Mouse (Mus musculus): ENCODE measurements around the gene Trip4. TPM values are rescaled to one million over a fixed set of nuclear protein-coding genes. Genes with fewer than 3 reads are reported as not detected.

Gene Trip4
- polyA plus RNA-seq, 1 experiment from 2014 or later: 25.5 TPM

- Histone ChIP-seq H3K4me1 (ENCODE audit: control insufficient read depth, insufficient read depth, low read length) (peaks cover 31% of the 10 kb centered on the region), H3K4me3 (ENCODE audit: low read depth, low read length) (no peak overlapping the region), H3K4me2 (ENCODE audit: low read length) (no peak overlapping the region), H3K36me3 (ENCODE audit: control insufficient read depth, insufficient read depth, low read length) (peaks cover 14% of the 10 kb centered on the region), H3K9ac (ENCODE audit: low read length) (no peak overlapping the region), H3K27ac (ENCODE audit: low read depth, low read length) (no peak overlapping the region), H3K9me3 (replicated peaks; ENCODE audit: control insufficient read depth, low read length) (no peaks in the 10 kb centered on the region), H3K27me3 (replicated peaks; ENCODE audit: control insufficient read depth, insufficient read depth, low read length) (no peaks in the 10 kb centered on the region)
- DNase-seq (ENCODE audit: low spot score): no peak
- 18% methylated on average over 7 of the region's 7 CpGs for WGBS
- ATAC-seq: no peak
Observed at GRCm38 (mm10) chr9:65794313-65794712, 114.3 kb downstream of the Trip4 start.

GRCm38 (mm10) chr9:65793506-65793905 is 115.1 kb downstream of the Trip4 start:
- H3K36me3 ChIP-seq (ENCODE audit: control insufficient read depth, insufficient read depth, low read length): peaks cover 14% of the 10 kb centered on the region
- 73% methylated on average over 3 of the region's 3 CpGs for WGBS
- H3K27ac ChIP-seq (ENCODE audit: low read depth, low read length): no peak overlapping the region
- no peak overlapping the region for H3K4me2 ChIP-seq (ENCODE audit: low read length)
- no peaks in the 10 kb centered on the region for H3K27me3 ChIP-seq (replicated peaks; ENCODE audit: control insufficient read depth, insufficient read depth, low read length)
- ATAC-seq (no peak), DNase-seq (ENCODE audit: low spot score) (no peak)
- H3K4me1 ChIP-seq (ENCODE audit: control insufficient read depth, insufficient read depth, low read length): peaks cover 31% of the 10 kb centered on the region
- H3K9ac ChIP-seq (ENCODE audit: low read length): no peak overlapping the region
- H3K9me3 ChIP-seq (replicated peaks; ENCODE audit: control insufficient read depth, low read length): no peaks in the 10 kb centered on the region
- no peak overlapping the region for H3K4me3 ChIP-seq (ENCODE audit: low read depth, low read length)

- ATAC-seq (peak; percentile 44; the same call in 1 of the 2 replicates), DNase-seq (ENCODE audit: low spot score) (peak; percentile 56)
- Histone ChIP-seq H3K27me3 (replicated peaks; ENCODE audit: control insufficient read depth, insufficient read depth, low read length) (no peaks in the 10 kb centered on the region), H3K4me3 (ENCODE audit: low read depth, low read length) (no peak overlapping the region), H3K9ac (ENCODE audit: low read length) (no peak overlapping the region), H3K4me2 (ENCODE audit: low read length) (no peak overlapping the region), H3K36me3 (ENCODE audit: control insufficient read depth, insufficient read depth, low read length) (peaks cover 14% of the 10 kb centered on the region), H3K27ac (ENCODE audit: low read depth, low read length) (no peak overlapping the region), H3K9me3 (replicated peaks; ENCODE audit: control insufficient read depth, low read length) (no peaks in the 10 kb centered on the region), H3K4me1 (ENCODE audit: control insufficient read depth, insufficient read depth, low read length) (peaks cover 31% of the 10 kb centered on the region)
- WGBS: 39% methylated on average over 3 of the region's 3 CpGs
Observed at GRCm38 (mm10) chr9:65793086-65793485, 115.5 kb downstream of the Trip4 start.

DNA sequence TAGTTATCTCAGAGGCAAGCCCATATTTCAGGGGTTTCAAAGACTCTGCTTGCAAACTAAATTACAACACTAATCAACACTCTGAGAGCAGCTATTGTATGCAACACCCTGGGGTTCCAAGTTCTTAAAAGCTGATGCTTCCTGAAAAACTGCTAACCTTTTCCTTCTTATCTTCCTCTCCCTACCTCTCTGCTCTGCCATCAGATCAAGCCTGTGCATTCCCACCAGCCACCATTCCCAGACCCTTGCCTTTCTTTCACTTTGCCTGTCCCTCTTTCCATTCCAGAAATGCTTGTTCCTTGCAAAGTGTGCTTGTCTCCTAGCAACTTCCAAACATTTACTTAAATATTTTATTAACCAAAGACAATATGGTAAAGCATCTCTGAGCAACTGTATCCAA is 116.7 kb downstream of the Trip4 start:
- no peaks in the 10 kb centered on the region for H3K9me3 ChIP-seq (replicated peaks; ENCODE audit: control insufficient read depth, low read length)
- no peak for DNase-seq (ENCODE audit: low spot score)
- peaks cover 14% of the 10 kb centered on the region for H3K36me3 ChIP-seq (ENCODE audit: control insufficient read depth, insufficient read depth, low read length)
- no peak overlapping the region for H3K9ac ChIP-seq (ENCODE audit: low read length)
- peaks cover 36% of the 10 kb centered on the region for H3K4me1 ChIP-seq (ENCODE audit: control insufficient read depth, insufficient read depth, low read length)
- H3K27ac ChIP-seq (ENCODE audit: low read depth, low read length): no peak overlapping the region; the same call in 1 of the 2 replicates
- no peak overlapping the region for H3K4me2 ChIP-seq (ENCODE audit: low read length)
- H3K4me3 ChIP-seq (ENCODE audit: low read depth, low read length): no peak overlapping the region
- ATAC-seq: no peak
- H3K27me3 ChIP-seq (replicated peaks; ENCODE audit: control insufficient read depth, insufficient read depth, low read length): no peaks in the 10 kb centered on the region

GRCm38 (mm10) chr9:65791106-65791505 is 117.5 kb downstream of the Trip4 start:
- Histone ChIP-seq H3K9me3 (replicated peaks; ENCODE audit: control insufficient read depth, low read length) (no peaks in the 10 kb centered on the region), H3K4me3 (ENCODE audit: low read depth, low read length) (no peak overlapping the region), H3K9ac (ENCODE audit: low read length) (no peak overlapping the region), H3K27me3 (replicated peaks; ENCODE audit: control insufficient read depth, insufficient read depth, low read length) (no peaks in the 10 kb centered on the region), H3K4me2 (ENCODE audit: low read length) (no peak overlapping the region), H3K27ac (ENCODE audit: low read depth, low read length) (no peak overlapping the region), H3K4me1 (ENCODE audit: control insufficient read depth, insufficient read depth, low read length) (peaks cover 38% of the 10 kb centered on the region), H3K36me3 (ENCODE audit: control insufficient read depth, insufficient read depth, low read length) (peaks cover 14% of the 10 kb centered on the region)
- no peak for ATAC-seq
- no peak for DNase-seq (ENCODE audit: low spot score)
- WGBS: 67% methylated on average over 4 of the region's 4 CpGs

DNA sequence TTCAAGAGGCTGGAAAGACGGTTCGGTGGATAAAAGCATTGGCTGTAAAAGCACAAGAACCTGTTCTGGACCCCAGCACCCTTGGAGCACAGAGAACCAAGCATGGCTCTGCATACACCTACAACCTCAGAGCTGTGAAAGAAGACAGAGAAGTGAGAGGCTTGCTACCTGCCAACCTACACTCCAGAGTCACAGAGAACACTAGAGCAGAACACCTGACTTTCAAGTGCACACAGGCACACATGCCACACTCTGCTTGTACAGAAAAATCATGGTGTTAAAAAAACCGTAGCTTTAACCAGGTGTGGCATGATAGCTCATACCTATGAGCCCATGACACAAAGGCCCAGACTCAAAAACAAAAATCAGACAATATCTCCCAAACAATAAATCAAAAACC is 118.8 kb downstream of the Trip4 start:
- H3K27ac ChIP-seq (ENCODE audit: low read depth, low read length): no peak overlapping the region
- peaks cover 42% of the 10 kb centered on the region for H3K4me1 ChIP-seq (ENCODE audit: control insufficient read depth, insufficient read depth, low read length)
- H3K9me3 ChIP-seq (replicated peaks; ENCODE audit: control insufficient read depth, low read length): no peaks in the 10 kb centered on the region
- WGBS: 94% methylated on average over 3 of the region's 3 CpGs
- DNase-seq (ENCODE audit: low spot score) (no peak), ATAC-seq (no peak)
- no peak overlapping the region for H3K4me3 ChIP-seq (ENCODE audit: low read depth, low read length)
- no peak overlapping the region for H3K4me2 ChIP-seq (ENCODE audit: low read length)
- H3K36me3 ChIP-seq (ENCODE audit: control insufficient read depth, insufficient read depth, low read length): peaks cover 9% of the 10 kb centered on the region
- H3K9ac ChIP-seq (ENCODE audit: low read length): no peak overlapping the region
- H3K27me3 ChIP-seq (replicated peaks; ENCODE audit: control insufficient read depth, insufficient read depth, low read length): no peaks in the 10 kb centered on the region

DNA sequence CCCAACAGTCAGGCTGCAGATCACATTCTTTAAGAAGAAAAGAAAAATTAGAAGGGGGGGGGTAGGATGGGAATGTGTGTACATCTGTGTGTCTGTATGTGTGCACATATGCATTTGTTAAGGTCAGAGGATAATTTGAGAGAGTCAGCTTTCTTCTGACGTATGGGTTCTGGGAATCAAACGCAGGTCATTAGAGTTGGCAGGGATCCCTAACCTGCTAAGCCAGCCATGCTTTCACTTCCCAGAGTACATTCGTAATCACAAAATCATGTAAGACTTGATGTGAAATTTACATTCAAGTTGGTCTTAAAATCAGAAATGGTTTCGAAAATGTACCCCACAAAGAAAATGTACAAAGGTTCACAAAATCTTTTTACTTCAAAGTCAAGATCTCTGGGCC is 120.0 kb downstream of the Trip4 start:
- H3K4me2 ChIP-seq (ENCODE audit: low read length): no peak overlapping the region
- no peaks in the 10 kb centered on the region for H3K27me3 ChIP-seq (replicated peaks; ENCODE audit: control insufficient read depth, insufficient read depth, low read length)
- no peak overlapping the region for H3K9ac ChIP-seq (ENCODE audit: low read length)
- no peaks in the 10 kb centered on the region for H3K9me3 ChIP-seq (replicated peaks; ENCODE audit: control insufficient read depth, low read length)
- 64% methylated on average over 4 of the region's 4 CpGs for WGBS
- H3K36me3 ChIP-seq (ENCODE audit: control insufficient read depth, insufficient read depth, low read length): no peaks in the 10 kb centered on the region
- DNase-seq (ENCODE audit: low spot score) (no peak), ATAC-seq (no peak)
- peaks cover 34% of the 10 kb centered on the region for H3K4me1 ChIP-seq (ENCODE audit: control insufficient read depth, insufficient read depth, low read length)
- H3K27ac ChIP-seq (ENCODE audit: low read depth, low read length): no peak overlapping the region
- H3K4me3 ChIP-seq (ENCODE audit: low read depth, low read length): no peak overlapping the region

DNA sequence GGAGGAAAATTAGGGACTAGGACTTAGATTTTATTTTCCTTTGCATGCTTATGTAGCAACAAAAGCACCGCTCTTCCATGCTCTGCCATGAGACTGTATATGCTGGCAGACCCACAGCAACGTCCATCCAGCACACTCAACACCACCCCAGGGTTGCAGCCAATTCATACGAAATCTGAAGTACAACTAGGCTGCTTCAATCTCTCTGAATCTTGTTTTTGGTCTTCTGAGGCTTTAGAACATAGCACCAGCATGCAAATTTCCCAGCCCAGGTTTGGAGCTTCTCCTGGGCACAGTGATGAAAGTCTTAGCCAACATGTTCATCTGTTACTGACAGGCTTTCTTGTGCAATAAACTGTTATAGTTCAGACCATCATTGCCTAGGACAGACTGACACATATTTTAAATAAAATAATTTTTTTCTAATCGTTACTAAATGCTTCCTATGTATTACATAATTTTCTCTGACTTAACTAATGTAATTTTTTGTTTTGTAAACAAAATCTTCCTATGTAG is 120.7 kb downstream of the Trip4 start:
- H3K9ac ChIP-seq (ENCODE audit: low read length): no peak overlapping the region
- no peak overlapping the region for H3K4me3 ChIP-seq (ENCODE audit: low read depth, low read length)
- no peaks in the 10 kb centered on the region for H3K36me3 ChIP-seq (ENCODE audit: control insufficient read depth, insufficient read depth, low read length)
- WGBS: 70% methylated on average over 4 of the region's 4 CpGs
- peak overlapping the region; percentile 9; the same call in 1 of the 2 replicates for H3K27ac ChIP-seq (ENCODE audit: low read depth, low read length)
- H3K4me2 ChIP-seq (ENCODE audit: low read length): no peak overlapping the region
- H3K4me1 ChIP-seq (ENCODE audit: control insufficient read depth, insufficient read depth, low read length): peaks cover 29% of the 10 kb centered on the region
- ATAC-seq: peak; percentile 23; the same call in 1 of the 2 replicates
- no peaks in the 10 kb centered on the region for H3K27me3 ChIP-seq (replicated peaks; ENCODE audit: control insufficient read depth, insufficient read depth, low read length)
- H3K9me3 ChIP-seq (replicated peaks; ENCODE audit: control insufficient read depth, low read length): no peaks in the 10 kb centered on the region
- DNase-seq (ENCODE audit: low spot score): no peak

DNA sequence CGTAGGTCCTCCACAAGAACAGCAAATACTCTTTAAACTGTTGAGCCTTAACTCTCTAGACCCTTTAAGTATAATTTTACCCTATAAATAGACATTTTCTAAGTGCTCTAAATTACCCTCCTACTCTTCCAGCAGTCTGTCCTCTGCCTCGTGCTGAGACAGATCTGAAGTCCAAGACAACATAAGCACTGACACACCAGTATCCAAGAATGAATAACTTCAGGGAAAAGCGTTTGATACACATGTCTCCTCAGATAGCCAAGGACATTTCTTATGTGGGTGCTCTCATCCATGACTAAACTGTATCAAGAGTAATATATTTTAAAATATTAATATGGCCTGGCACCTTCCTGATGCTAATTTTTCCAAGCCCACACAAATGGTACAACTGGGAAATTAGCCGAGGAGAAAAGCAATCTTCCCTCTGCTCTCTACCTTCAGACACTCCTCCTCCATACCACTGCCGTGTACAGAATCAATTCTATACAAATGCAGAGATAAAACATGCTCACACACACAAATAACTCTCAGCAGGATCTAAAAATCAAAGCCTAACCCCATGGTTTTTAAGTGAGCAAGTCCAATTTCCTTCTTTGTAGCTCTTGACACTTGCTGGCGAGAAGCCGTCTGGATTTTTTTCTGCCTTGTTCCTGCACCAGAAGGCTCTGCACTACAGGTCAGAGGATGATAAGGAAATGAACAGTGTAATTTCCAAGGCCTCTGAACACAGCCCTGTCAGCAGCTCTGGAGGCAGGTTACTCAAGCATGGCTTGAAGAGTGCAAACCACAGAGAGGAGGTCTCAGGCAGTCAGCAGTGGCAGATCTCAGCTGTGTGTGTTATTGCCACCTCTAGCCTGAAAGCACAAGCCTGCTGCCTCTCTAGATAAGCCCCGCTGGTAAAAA is 121.5 kb downstream of the Trip4 start:
- no peaks in the 10 kb centered on the region for H3K9me3 ChIP-seq (replicated peaks; ENCODE audit: control insufficient read depth, low read length)
- peak overlapping the region; percentile 9; the same call in 1 of the 2 replicates for H3K27ac ChIP-seq (ENCODE audit: low read depth, low read length)
- peak; percentile 42; the same call in 1 of the 2 replicates for ATAC-seq
- no peaks in the 10 kb centered on the region for H3K27me3 ChIP-seq (replicated peaks; ENCODE audit: control insufficient read depth, insufficient read depth, low read length)
- H3K4me1 ChIP-seq (ENCODE audit: control insufficient read depth, insufficient read depth, low read length): peaks cover 29% of the 10 kb centered on the region
- DNase-seq (ENCODE audit: low spot score): peak; percentile 64
- H3K4me2 ChIP-seq (ENCODE audit: low read length): no peak overlapping the region
- H3K9ac ChIP-seq (ENCODE audit: low read length): no peak overlapping the region
- no peak overlapping the region for H3K4me3 ChIP-seq (ENCODE audit: low read depth, low read length)
- H3K36me3 ChIP-seq (ENCODE audit: control insufficient read depth, insufficient read depth, low read length): no peaks in the 10 kb centered on the region
- 53% methylated on average over 8 of the region's 8 CpGs for WGBS
